Mouse (Mus musculus) gastrocnemius, adult 2 months (tissue): ENCODE results near the gene Uqcrq. TPM values are rescaled to one million over a fixed set of nuclear protein-coding genes. Genes with fewer than 3 reads are reported as not detected.

Experiments
- DNase-seq: peaks from one replicate; pipeline ENCODE4 v3.0.0; 2022
- H3K27ac ChIP-seq: fragments of 200-600 bp; 2 replicates; pipeline ENCODE4 v1.8.1; 2022; ENCODE audit warnings: mild to moderate bottlenecking
- H3K4me3 ChIP-seq: fragments of 200-600 bp; 2 replicates; pipeline ENCODE4 v1.8.1; 2022; ENCODE audit warnings: mild to moderate bottlenecking, moderate library complexity
- CTCF ChIP-seq: fragments of 200-600 bp; IDR thresholded peaks from 2 replicates; pipeline ENCODE4 v1.8.1; 2022; ENCODE audit warnings: antibody characterized with exemption, mild to moderate bottlenecking, moderate library complexity
- intact Hi-C: fragments of 180-260 bp; cut with DNase I; formaldehyde crosslinking; loops from one replicate; pipeline ENCODE4 v1.15.1; 2025
- long read RNA-seq, 2 experiments: library from polyadenylated mRNA; stranded (forward); transcript quantifications; one replicate each; pipeline ENCODE4 v2.0.0; 2021
- total RNA-seq, 2 experiments: library from RNA; stranded (reverse); gene quantifications; 2 replicates each; pipeline ENCODE4 v1.2.3; 2021

The Uqcrq gene
- total RNA-seq: 1,000 to 10,000 TPM; 1,156 to 1,696 TPM
- long read RNA-seq, experiment 1, transcript Uqcrq-201 (2 exons, 1,521 nt): major isoform, 862 of 1,219 reads
- long read RNA-seq, experiment 1, transcript Uqcrq-203 (3 exons, 405 nt): minor isoform, 47 of 1,219 reads
- long read RNA-seq, experiment 1, transcript Uqcrq-204 (2 exons, 375 nt): minor isoform, 13 of 1,219 reads
- long read RNA-seq, experiment 1, partial matches to known transcripts: 293 of 1,219 reads
- long read RNA-seq, experiment 1, other reads (novel, unspliced or antisense): 4 of 1,219 reads
- long read RNA-seq, experiment 2, transcript Uqcrq-203 (3 exons, 405 nt): minor isoform, 70 of 1,621 reads
- long read RNA-seq, experiment 2, transcript Uqcrq-204 (2 exons, 375 nt): minor isoform, 24 of 1,621 reads
- long read RNA-seq, experiment 2, transcript Uqcrq-201 (2 exons, 1,521 nt): major isoform, 961 of 1,621 reads
- long read RNA-seq, experiment 2, partial matches to known transcripts: 560 of 1,621 reads
- long read RNA-seq, experiment 2, other reads (novel, unspliced or antisense): 6 of 1,621 reads

DNA sequence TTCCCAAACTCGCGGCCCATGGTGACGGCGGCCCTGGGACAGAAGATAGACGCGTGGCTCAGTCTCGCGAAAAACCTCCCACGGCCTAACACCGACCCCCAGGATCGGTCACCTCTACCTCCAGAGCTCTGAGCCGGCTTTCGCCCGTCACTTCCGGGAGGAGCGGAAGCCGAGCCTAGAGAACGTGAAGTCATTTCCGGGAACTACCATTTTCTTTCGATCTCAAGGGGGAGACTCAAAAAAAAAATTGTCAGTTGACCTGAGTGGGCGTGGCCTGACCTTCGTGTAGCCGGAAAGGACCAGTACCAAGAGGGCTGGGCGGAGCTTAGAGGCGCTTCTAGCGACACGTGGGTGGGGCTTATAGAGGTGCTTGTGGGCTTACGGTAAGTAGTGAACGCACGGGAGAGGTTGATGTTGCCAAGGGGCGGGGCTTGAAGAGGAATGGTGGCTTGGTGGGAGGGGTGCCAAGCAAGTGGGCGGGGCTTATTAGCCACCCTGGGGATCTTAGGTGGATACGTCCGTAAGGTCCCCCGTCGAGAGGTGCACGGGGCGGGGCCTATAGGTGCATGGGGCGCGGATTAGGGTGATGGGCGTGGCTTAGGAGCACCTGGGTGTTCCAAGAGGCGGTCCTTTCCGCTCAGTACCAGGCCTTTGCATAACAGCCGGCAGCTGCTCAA lies at the start of gene Uqcrq, which contains the start of gene Gdf9:
Gene Uqcrq, minus strand, starts transcription at position 162 of the 677 bp plus-strand sequence.
Gene Gdf9, plus strand, starts transcription at position 354 of the 677 bp plus-strand sequence.
- Histone ChIP-seq H3K4me3 (peak within 1 kb of the TSS; percentile 80), H3K27ac (peak within 1 kb of the TSS; percentile 97)
- DNase-seq: peak; percentile 99
- no peak for TF ChIP-seq CTCF
- intact Hi-C loops: loop anchor here (2.0 kb wide), 1 partner anchor 130 kb away; the partner anchor contains the start of gene Hspa4

DNA sequence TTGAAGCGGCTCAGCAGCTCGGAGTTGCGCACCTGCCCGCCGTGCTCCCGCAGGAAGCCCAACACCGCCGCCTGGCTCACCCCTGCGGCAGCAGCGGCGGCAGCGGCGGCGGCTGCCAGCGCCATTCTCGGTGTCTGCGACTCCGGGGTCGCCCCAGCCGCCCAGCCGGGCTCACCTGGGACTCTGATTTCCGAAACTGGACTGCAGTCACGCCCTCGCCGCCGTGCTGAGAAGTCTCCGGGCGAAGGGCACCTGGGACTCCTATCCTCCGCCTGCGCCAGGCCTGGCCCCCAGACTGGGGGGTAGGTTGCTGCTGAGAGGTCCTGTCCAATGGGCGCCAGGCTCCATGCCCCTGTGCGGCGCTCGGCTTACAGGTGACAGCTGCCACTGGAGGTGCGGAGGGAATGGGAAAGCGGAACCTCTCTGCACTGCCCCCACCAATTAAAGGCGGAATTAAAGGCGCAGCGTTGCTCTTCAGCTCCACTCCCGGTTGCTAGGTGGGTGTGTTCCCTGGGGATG lies 49.2 kb upstream of the Uqcrq start, which contains the start of the genes Gm9945 and Sowaha:
Gene Gm9945, plus strand, starts transcription at position 384 of the 519 bp plus-strand sequence.
Gene Sowaha, minus strand, starts transcription at position 492 of the 519 bp plus-strand sequence.
- peak; percentile 61 for DNase-seq
- intact Hi-C loops: no loop called here
- Histone ChIP-seq H3K4me3 (peak within 1 kb of the TSS; percentile 79), H3K27ac (peak within 1 kb of the TSS; percentile 56)
- peak; percentile 38 for TF ChIP-seq CTCF

DNA sequence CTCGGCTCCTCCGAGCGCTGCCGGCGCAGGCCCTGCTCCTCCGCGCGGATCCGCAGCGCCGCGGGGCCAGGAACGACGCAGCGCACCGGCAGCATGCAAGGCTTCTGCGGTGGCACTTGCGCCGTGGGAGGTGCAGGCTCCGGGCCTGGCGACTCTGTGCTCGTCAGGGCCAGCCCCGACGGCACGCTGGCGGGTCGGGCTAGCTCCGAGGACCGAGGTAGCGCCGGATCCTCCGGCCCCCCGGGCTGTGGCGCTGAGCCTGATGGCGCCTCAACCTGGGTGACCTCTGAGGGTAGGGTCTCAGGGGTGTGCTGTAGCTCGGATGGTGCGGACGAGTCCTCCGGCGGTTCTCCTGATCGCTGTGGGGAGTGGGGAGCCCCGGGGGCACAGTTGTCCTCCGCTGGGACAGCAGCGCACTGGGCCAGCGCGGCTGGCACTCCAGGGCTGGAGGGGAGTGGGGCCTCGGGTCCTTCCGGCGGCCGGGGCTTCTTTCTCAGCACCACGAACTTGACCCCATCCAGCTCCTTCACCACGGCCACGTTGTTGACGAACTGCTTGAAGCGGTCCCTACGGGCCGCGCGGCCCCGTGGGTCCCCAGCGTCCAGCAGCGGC lies 48.6 kb upstream of the Uqcrq start:
- TF ChIP-seq CTCF: no peak
- DNase-seq: peak; percentile 42
- H3K4me3 ChIP-seq: peak overlapping the region; percentile 79
- intact Hi-C loops: no loop called here
- H3K27ac ChIP-seq: peak overlapping the region; percentile 56; the same call in 1 of the 2 replicates

DNA sequence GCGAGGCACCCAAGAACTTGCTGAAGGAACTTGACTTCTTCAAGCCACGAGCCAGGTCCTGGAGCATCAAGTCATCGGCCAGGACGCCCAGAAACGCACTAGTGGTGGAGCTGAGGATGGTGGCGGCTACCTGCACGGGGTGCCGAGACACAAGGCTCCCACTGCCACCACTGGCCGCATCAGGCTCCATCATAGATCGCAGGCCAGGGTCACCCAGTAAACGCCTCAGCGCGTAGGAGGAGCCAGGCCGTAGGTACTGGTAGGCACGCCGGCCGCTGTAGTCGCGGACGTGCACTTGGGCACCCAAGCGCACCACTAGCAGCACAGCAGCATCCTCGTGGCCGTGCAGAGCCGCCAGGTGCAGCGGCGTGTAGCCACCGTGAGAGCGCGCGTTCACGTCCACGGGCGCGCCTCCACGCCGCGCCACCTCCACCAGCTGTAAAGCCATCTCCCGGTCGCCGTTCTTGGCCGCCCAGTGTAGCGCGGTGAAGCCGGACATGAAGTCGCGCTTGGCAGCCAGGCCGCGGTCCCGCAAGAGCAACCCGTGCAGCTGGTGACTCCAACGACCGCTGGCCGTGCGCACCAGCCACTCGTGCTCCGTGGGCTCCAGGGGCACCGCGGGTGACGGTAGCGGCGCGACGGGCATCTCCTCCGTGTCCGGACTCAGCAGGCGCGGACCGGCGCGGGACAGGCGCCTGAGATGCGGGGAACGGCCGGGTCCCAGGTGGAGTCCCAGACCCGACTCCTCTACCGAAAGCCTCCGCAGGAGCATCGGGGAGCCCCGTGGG lies 47.9 kb upstream of the Uqcrq start:
- Histone ChIP-seq H3K4me3 (peak overlapping the region; percentile 79), H3K27ac (no peak overlapping the region)
- no peak for TF ChIP-seq CTCF
- DNase-seq: no peak
- intact Hi-C loops: no loop called here

DNA sequence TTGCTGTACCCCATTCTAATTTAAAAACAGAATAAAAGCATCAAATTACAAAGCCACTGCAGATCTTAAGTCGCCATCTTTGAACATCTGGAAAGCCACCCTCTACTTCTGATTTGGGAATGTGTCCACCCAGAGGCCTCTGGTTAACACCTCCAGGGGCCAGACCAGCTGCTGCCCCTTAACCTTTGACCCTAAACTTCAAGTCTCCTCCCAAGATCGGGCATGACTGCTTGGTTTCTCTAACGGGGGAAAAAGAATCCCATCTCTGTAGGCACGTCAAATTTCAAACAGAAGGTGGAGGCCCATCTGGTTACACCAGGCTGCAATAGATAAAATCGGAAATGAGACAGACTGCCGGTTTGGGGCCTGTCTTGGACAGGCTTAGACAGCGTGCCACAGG lies 47.2 kb upstream of the Uqcrq start:
- Histone ChIP-seq H3K27ac (no peak overlapping the region), H3K4me3 (no peak overlapping the region)
- intact Hi-C loops: no loop called here
- no peak for DNase-seq
- TF ChIP-seq CTCF: no peak

DNA sequence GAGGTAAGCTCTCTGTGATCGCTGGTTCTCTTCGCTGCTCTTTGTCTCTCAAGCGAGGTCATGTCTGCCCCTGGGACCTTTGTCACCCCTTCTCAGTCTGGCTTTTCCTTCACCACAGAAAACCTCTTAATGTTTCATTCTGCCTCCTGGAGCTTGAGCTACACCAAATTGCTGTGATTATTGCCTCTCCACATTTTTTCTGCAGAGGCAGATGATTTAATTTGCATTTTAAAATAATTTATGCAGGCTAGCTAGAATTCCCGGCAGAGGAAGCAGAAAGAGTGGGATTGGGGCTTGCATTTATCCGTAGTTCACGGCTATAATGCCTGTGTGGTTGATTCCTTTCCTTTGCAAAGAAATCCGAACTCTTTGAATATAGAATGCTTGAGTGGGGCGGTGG lies 45.0 kb upstream of the Uqcrq start:
- no peak for DNase-seq
- intact Hi-C loops: no loop called here
- TF ChIP-seq CTCF: no peak
- H3K27ac ChIP-seq: no peak overlapping the region
- H3K4me3 ChIP-seq: no peak overlapping the region

DNA sequence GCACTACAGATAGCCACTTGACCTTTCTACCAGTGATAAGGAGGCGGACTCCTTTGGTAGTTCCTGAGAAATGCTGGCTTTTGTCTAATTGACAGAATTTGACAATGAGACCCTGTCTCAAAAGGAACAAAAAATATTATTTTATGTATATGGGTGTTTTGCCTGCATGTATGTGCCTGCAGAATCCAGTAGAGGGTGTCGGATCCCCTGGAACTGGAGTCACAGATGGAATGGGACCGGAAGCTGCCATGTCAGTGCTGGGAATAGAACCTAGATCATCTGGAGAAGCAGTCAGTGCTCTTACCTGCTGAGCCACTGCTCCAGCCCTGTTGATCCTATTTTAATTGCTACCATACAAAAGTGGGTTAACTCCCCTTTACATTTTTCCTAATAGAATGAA lies 42.1 kb upstream of the Uqcrq start:
- intact Hi-C loops: no loop called here
- no peak overlapping the region for H3K27ac ChIP-seq
- no peak overlapping the region for H3K4me3 ChIP-seq
- no peak for DNase-seq
- peak; percentile 18; the same call in 1 of the 2 replicates for TF ChIP-seq CTCF

DNA sequence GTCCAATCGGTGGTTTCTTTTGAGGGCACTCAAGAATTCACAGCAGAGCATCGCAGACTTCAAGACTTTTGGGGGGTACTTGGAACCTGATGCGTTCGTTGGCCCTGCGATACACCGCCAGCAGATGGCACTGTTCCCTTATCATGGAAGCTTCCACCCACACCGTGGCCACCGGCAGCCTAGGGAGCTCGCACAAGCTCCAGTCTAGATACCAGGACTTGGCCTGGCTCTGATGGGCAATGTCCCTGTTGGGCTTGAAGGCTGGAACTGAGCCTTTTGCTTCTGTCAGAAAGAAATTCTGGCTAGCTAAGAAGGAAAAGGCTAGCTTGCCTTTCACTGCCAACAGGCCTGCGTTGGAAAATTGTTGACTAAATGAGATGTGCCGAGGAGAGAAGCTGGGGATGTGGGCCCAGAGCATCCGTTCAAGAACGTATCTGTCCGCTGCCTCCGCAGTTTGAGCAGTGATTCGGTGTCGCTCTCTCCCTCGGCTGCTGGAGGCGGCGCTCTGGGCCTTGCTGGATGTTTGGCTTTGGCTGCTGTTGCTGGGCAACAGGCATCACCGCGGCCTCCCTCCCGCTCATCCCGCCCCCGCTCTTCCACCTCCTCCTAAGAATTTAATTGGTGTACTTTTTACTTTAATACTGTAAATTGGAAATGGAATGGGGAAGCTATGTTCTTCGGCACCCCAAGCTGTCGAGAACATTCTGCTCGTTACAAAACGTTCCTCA lies 39.5 kb upstream of the Uqcrq start, which contains the start of gene Gm9837:
Gene Gm9837, minus strand, starts transcription at position 512 of the 728 bp plus-strand sequence.
- Histone ChIP-seq H3K4me3 (peak within 1 kb of the TSS; percentile 60), H3K27ac (peak within 1 kb of the TSS; percentile 76)
- no peak; the same call in 1 of the 2 replicates for TF ChIP-seq CTCF
- DNase-seq: peak; percentile 92
- intact Hi-C loops: loop anchor here (1.0 to 5.0 kb wide), 3 partner anchors 52 to 157 kb away; partner anchors contain the start of gene Kif3a

DNA sequence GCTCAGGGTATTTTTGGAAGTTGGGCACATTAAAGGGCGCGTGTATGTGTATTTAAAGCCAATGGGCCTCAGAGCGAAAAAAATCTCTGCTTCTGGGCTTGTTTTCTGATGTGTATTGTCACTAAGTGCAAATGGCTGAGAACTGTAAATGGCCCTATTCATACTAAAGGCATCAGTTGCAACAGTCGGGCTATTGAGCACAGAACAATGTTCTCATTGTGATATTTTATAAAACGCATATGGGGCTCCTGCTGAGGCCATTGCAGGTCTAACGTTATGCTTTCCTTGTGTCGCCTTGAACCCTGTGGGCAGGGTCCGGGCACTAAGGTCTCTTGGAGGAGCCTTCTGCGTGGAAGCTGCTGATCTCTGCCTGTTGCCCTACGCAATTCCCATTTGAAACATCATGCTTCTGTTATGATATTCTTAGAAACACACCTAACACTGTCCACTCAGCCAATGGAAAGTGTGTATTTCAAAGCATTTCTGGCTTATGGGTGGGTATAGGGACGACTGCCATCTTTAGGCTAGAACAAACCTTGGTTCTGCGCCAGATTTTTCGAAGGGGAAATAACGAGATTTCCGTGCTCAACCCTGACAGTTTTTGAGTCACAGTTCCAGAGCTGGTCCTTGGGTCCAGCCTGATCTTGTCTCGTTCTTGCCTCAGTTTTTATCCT lies 38.8 kb upstream of the Uqcrq start:
- Histone ChIP-seq H3K4me3 (peak overlapping the region; percentile 60), H3K27ac (peak overlapping the region; percentile 76)
- TF ChIP-seq CTCF: no peak
- no peak for DNase-seq
- intact Hi-C loops: loop anchor here (5.0 kb wide), 1 partner anchor 53 kb away; no protein-coding TSS in a partner anchor
